Mouse (Mus musculus) MEL (cell line): ENCODE results near the gene Rnf6. TPM values are rescaled to one million over a fixed set of nuclear protein-coding genes. Genes with fewer than 3 reads are reported as not detected.

Experiments
- DNase-seq: peaks from one replicate; pipeline ENCODE4 v3.0.0; 2011; ENCODE audit warnings: low read depth, low spot score
- H3K27ac ChIP-seq: 2 replicates; pipeline ENCODE4 v1.5.1; 2012; ENCODE audit warnings: low read depth, mild to moderate bottlenecking, control low read depth, low read length, moderate library complexity; ENCODE audit not compliant: control insufficient read depth
- H3K27me3 ChIP-seq, 2 experiments: fragments of 150-350 bp in 1 of 2; sonication (generic) in 1 of 2; 2 replicates each; pipeline ENCODE4 v1.6.1; 2012; ENCODE audit warnings: low read length in 2 of 2, mild to moderate bottlenecking in 2 of 2, improper control_type of control experiment in 1 of 2, moderate library complexity in 1 of 2; ENCODE audit not compliant: insufficient read depth in 2 of 2, control insufficient read depth in 1 of 2
- H3K36me3 ChIP-seq, 2 experiments: 2 replicates each; pipeline ENCODE4 v1.6.1; 2012 to 2014; ENCODE audit warnings: low read length in 2 of 2, improper control_type of control experiment in 1 of 2, inconsistent platforms in 1 of 2, mild to moderate bottlenecking in 1 of 2; ENCODE audit not compliant: insufficient read depth in 2 of 2, control insufficient read depth in 1 of 2
- H3K4me1 ChIP-seq, 2 experiments: fragments of 150-350 bp in 1 of 2; sonication (generic) in 1 of 2; 2 replicates each; pipeline ENCODE4 v1.6.1; 2012; ENCODE audit warnings: low read length in 2 of 2, improper control_type of control experiment in 1 of 2, mild to moderate bottlenecking in 1 of 2; ENCODE audit not compliant: insufficient read depth in 2 of 2, control insufficient read depth in 1 of 2
- H3K4me3 ChIP-seq, 2 experiments: fragments of 150-350 bp in 1 of 2; sonication (generic) in 1 of 2; 2 replicates each; pipeline ENCODE4 v1.5.1; 2012; ENCODE audit warnings: low read depth in 2 of 2, low read length in 2 of 2, mild to moderate bottlenecking in 2 of 2, moderate library complexity in 2 of 2, control low read depth in 1 of 2, improper control_type of control experiment in 1 of 2; ENCODE audit not compliant: control insufficient read depth in 1 of 2, insufficient read depth in 1 of 2
- H3K79me2 ChIP-seq: 2 replicates; pipeline ENCODE4 v1.6.1; 2012; ENCODE audit warnings: mild to moderate bottlenecking, low read length, moderate library complexity; ENCODE audit not compliant: control insufficient read depth, poor library complexity, insufficient read depth
- H3K9ac ChIP-seq: 2 replicates; pipeline ENCODE4 v1.6.1; 2012; ENCODE audit warnings: low read depth, mild to moderate bottlenecking, control low read depth, low read length, moderate library complexity; ENCODE audit not compliant: control insufficient read depth, poor library complexity, severe bottlenecking
- H3K9me3 ChIP-seq: fragments of 150-350 bp; sonication (generic); replicated peaks from 2 replicates; pipeline ENCODE4 v1.6.1; 2012; ENCODE audit warnings: mild to moderate bottlenecking, low read length, improper control_type of control experiment, moderate library complexity; ENCODE audit not compliant: insufficient read depth
- CHD1 ChIP-seq: IDR thresholded peaks from 2 replicates; pipeline ENCODE4 v1.6.1; 2012; ENCODE audit warnings: low read depth, mild to moderate bottlenecking, inconsistent platforms, low read length, improper control_type of control experiment
- E2F4 ChIP-seq: IDR thresholded peaks from 2 replicates; pipeline ENCODE4 v1.6.1; 2011; ENCODE audit warnings: low read depth, low read length, improper control_type of control experiment, borderline replicate concordance
- ELF1 ChIP-seq: IDR thresholded peaks from 2 replicates; pipeline ENCODE4 v1.6.1; 2014; ENCODE audit warnings: low read depth, mild to moderate bottlenecking, inconsistent platforms, low read length, improper control_type of control experiment, moderate library complexity
- KAT2A ChIP-seq: conservative IDR thresholded peaks from 2 replicates; pipeline ENCODE4 v1.6.1; 2012; ENCODE audit warnings: low read depth, low read length, improper control_type of control experiment, inconsistent platforms
- MAFK ChIP-seq: IDR thresholded peaks from 2 replicates; pipeline ENCODE4 v1.6.1; 2011; ENCODE audit warnings: low read depth, mild to moderate bottlenecking, low read length, improper control_type of control experiment, borderline replicate concordance
- MXI1 ChIP-seq: IDR thresholded peaks from 2 replicates; pipeline ENCODE4 v1.6.1; 2011; ENCODE audit warnings: mild to moderate bottlenecking, low read depth, low read length, improper control_type of control experiment
- MYB ChIP-seq: IDR thresholded peaks from 2 replicates; pipeline ENCODE4 v1.6.1; 2011; ENCODE audit warnings: mild to moderate bottlenecking, low read depth, low read length, improper control_type of control experiment
- NRF1 ChIP-seq: IDR thresholded peaks from 2 replicates; pipeline ENCODE4 v1.6.1; 2014; ENCODE audit warnings: low read depth, mild to moderate bottlenecking, inconsistent platforms, low read length, improper control_type of control experiment, moderate library complexity; ENCODE audit not compliant: poor library complexity, insufficient read depth, severe bottlenecking
- POLR2A ChIP-seq, 2 experiments: IDR thresholded peaks; 2 replicates each; pipeline ENCODE4 v1.6.1; 2011 to 2012; ENCODE audit warnings: low read length in 2 of 2, mild to moderate bottlenecking in 2 of 2, control low read depth in 1 of 2, improper control_type of control experiment in 1 of 2, low read depth in 1 of 2, moderate library complexity in 1 of 2; ENCODE audit not compliant: control insufficient read depth in 1 of 2, insufficient read depth in 1 of 2, poor library complexity in 1 of 2
- POLR2AphosphoS5 ChIP-seq: IDR thresholded peaks from 2 replicates; pipeline ENCODE4 v1.6.1; 2012; ENCODE audit warnings: low read depth, borderline replicate concordance, mild to moderate bottlenecking, inconsistent platforms, low read length, moderate library complexity, mixed read lengths
- RAD21 ChIP-seq: IDR thresholded peaks from 2 replicates; pipeline ENCODE4 v1.6.1; 2011; ENCODE audit warnings: mild to moderate bottlenecking, low read depth, low read length, improper control_type of control experiment
- SIN3A ChIP-seq: IDR thresholded peaks from 2 replicates; pipeline ENCODE4 v1.6.1; 2012; ENCODE audit warnings: low read length, improper control_type of control experiment, inconsistent platforms
- UBTF ChIP-seq: IDR thresholded peaks from 2 replicates; pipeline ENCODE4 v1.6.1; 2012; ENCODE audit warnings: low read depth, mild to moderate bottlenecking, inconsistent platforms, low read length, improper control_type of control experiment, moderate library complexity, borderline replicate concordance; ENCODE audit not compliant: insufficient read depth
- USF2 ChIP-seq, 2 experiments: IDR thresholded peaks; 2 replicates each; pipeline ENCODE4 v1.6.1; 2011 to 2012; ENCODE audit warnings: improper control_type of control experiment in 2 of 2, low read length in 2 of 2, borderline replicate concordance in 1 of 2, inconsistent platforms in 1 of 2, low read depth in 1 of 2, mild to moderate bottlenecking in 1 of 2; ENCODE audit not compliant: insufficient read depth in 1 of 2
- ZKSCAN1 ChIP-seq: IDR thresholded peaks from 2 replicates; pipeline ENCODE4 v1.6.1; 2012; ENCODE audit warnings: low read depth, mild to moderate bottlenecking, inconsistent platforms, low read length, improper control_type of control experiment, moderate library complexity
- ZNF384 ChIP-seq: IDR thresholded peaks from 2 replicates; pipeline ENCODE4 v1.6.1; 2012; ENCODE audit warnings: low read depth, mild to moderate bottlenecking, inconsistent platforms, low read length, improper control_type of control experiment
- polyA plus RNA-seq, 2 experiments: library from polyadenylated mRNA; stranded (reverse) in 1 of 2; unstranded in 1 of 2; fragments of >175 nt in 1 of 2; fragments of >200 nt in 1 of 2; gene quantifications; 2 replicates each; pipeline versions ENCODE4 v1.2.1 to v1.2.4; 2012; ENCODE audit warnings: low replicate concordance in 2 of 2, low read depth in 1 of 2; ENCODE audit not compliant: insufficient read length in 2 of 2, insufficient read depth in 1 of 2, missing spikeins in 1 of 2
- total RNA-seq: library from RNA; depleted of rRNA; stranded (reverse); fragments of 300-350 nt; gene quantifications from 2 replicates; pipeline ENCODE4 v1.2.3, GENCODE M21; 2012

The Rnf6 gene
- total and polyA plus RNA-seq, 3 experiments: 44.9 to 70.1 (median 57.3) TPM

GRCm38 (mm10) chr5:146241202-146241601 is 19.8 kb upstream of the Rnf6 start:
- no peak for TF ChIP-seq UBTF
- no peak for TF ChIP-seq ELF1
- no peak for TF ChIP-seq MXI1
- TF ChIP-seq MAFK: no peak
- TF ChIP-seq, all 39 proteins: peak for 0
- Histone ChIP-seq H3K27ac (no peak overlapping the region), H3K9me3 (no peaks in the 10 kb centered on the region), H3K36me3 (peaks cover 21 to 43% of the 10 kb centered on the region in 2 experiments), H3K4me3 (no peak overlapping the region), H3K4me1 (peaks cover 10 to 15% of the 10 kb centered on the region in 2 experiments), H3K9ac (no peak overlapping the region), H3K27me3 (no peaks in the 10 kb centered on the region), H3K79me2 (peaks cover 89% of the 10 kb centered on the region)
- DNase-seq: no peak

- Histone ChIP-seq H3K9ac (no peak overlapping the region), H3K4me3 (no peak overlapping the region), H3K27ac (no peak overlapping the region), H3K9me3 (no peaks in the 10 kb centered on the region), H3K79me2 (peaks cover 89% of the 10 kb centered on the region), H3K4me1 (peaks cover 9 to 11% of the 10 kb centered on the region in 2 experiments), H3K36me3 (peaks cover 21 to 42% of the 10 kb centered on the region in 2 experiments), H3K27me3 (no peaks in the 10 kb centered on the region)
- no peak for TF ChIP-seq ZKSCAN1
- TF ChIP-seq RAD21: no peak
- no peak for TF ChIP-seq ZNF384
- TF ChIP-seq KAT2A: no peak
- TF ChIP-seq SIN3A: no peak
- TF ChIP-seq POLR2AphosphoS5: no peak
- no peak for TF ChIP-seq POLR2A (IDR thresholded peaks at IDR 0.05; ENCODE audit: control insufficient read depth in 1 of 2, insufficient read depth in 1 of 2, low read depth in 1 of 2, low read length in 2 of 2, poor library complexity in 1 of 2)
- no peak for DNase-seq
Observed at GRCm38 (mm10) chr5:146240771-146241170, 19.4 kb upstream of the Rnf6 start.

GRCm38 (mm10) chr5:146238274-146238673 is 16.9 kb upstream of the Rnf6 start:
- Histone ChIP-seq H3K4me1 (peaks cover 14 to 18% of the 10 kb centered on the region in 2 experiments), H3K79me2 (peaks cover 92% of the 10 kb centered on the region), H3K4me3 (no peak overlapping the region), H3K36me3 (peaks cover 26 to 45% of the 10 kb centered on the region in 2 experiments), H3K9me3 (no peaks in the 10 kb centered on the region), H3K27me3 (no peaks in the 10 kb centered on the region), H3K9ac (no peak overlapping the region), H3K27ac (no peak overlapping the region)
- DNase-seq: no peak
- TF ChIP-seq E2F4: no peak
- TF ChIP-seq CHD1: no peak
- TF ChIP-seq NRF1: no peak
- TF ChIP-seq MYB: no peak
- no peak for TF ChIP-seq RAD21
- no peak for TF ChIP-seq USF2 (IDR thresholded peaks at IDR 0.05; ENCODE audit: borderline replicate concordance in 1 of 2, insufficient read depth in 1 of 2, low read depth in 1 of 2, low read length in 2 of 2)
